Mouse (Mus musculus) megakaryocyte, embryonic 14.5 days (primary cell): ENCODE data around the gene Mt4. TPM values are rescaled to one million over a fixed set of nuclear protein-coding genes. Genes with fewer than 3 reads are reported as not detected.

ENCODE experiments used
- H3K27me3 ChIP-seq: replicated peaks from 2 replicates; pipeline ENCODE3; 2012; ENCODE audit warnings: inconsistent platforms
- H3K36me3 ChIP-seq: replicated peaks from 2 replicates; pipeline ENCODE3; 2012; ENCODE audit warnings: low read length, inconsistent platforms, mixed read lengths
- H3K4me1 ChIP-seq: 2 replicates; pipeline ENCODE4 v1.6.1; 2012; ENCODE audit warnings: inconsistent platforms
- H3K4me3 ChIP-seq: replicated peaks from 2 replicates; pipeline ENCODE3; 2012; ENCODE audit warnings: moderate library complexity, mild to moderate bottlenecking, inconsistent platforms
- H3K9me3 ChIP-seq: 2 replicates; pipeline ENCODE4 v1.6.1; 2012; ENCODE audit warnings: inconsistent platforms
- FLI1 ChIP-seq: IDR thresholded peaks from 2 replicates; pipeline ENCODE4 v1.6.1; 2012; ENCODE audit warnings: low read length, inconsistent platforms, mixed read lengths
- GATA1 ChIP-seq: IDR thresholded peaks from 3 replicates; pipeline ENCODE4 v1.6.1; 2012; ENCODE audit warnings: mixed read lengths, low read length, inconsistent platforms, borderline replicate concordance
- polyA plus RNA-seq: library from polyadenylated mRNA; stranded (reverse); fragments of >175 nt; gene quantifications from 2 replicates; pipeline ENCODE4 v1.2.3, GENCODE M21; 2012; ENCODE audit warnings: low replicate concordance; ENCODE audit not compliant: insufficient read depth

Mt4 gene
- not detected in 2 replicates for polyA plus RNA-seq

DNA sequence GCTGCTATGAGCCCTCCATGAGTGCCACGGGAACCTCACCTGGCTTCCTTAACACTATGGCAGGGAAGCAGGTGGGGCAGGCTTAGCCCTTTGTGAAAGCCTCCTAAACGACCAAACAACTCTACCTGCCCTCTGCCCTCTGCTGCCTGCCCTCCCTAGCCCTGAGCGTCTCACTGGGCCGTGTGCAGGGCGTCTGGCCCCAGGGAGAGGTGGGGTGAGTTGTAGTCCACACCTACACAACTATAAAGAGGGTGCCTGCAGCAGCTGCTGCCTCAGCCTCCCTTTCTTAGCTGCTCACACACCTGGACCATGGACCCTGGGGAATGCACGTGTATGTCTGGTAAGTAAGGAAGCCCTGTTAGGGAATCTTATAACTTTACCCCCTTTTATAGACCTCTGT lies at the start of gene Mt4:
Gene Mt4 (plus strand): TSS at position 265 of the 400 bp plus-strand sequence.
- Histone ChIP-seq H3K4me1 (peaks cover 23% of the 10 kb centered on the region), H3K4me3 (no peak within 1 kb of the TSS), H3K27me3 (peaks cover 58% of the 10 kb centered on the region), H3K9me3 (peaks cover 9% of the 10 kb centered on the region), H3K36me3 (no peaks in the 10 kb centered on the region)
- no peak for TF ChIP-seq GATA1
- no peak for TF ChIP-seq FLI1

DNA sequence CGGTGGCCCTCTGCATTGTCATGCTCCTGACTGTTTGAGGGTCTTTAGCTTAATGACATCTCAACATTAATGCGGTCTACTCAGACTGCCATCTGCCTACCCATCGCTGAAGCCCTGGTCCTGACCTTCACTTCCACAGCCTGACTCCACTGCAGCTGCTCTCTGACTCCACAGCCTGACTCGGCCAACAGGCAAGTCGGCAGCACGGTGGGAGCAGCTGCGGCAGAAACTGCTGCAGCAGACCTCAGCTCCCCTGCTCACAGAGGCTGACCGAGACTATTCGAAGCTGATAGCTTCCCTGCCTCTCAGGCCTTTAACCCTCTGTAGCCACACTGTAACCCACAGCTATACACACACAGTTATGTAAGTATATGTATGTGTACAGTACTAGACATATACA lies 49.0 kb upstream of the Mt4 start:
- Histone ChIP-seq H3K4me3 (no peak overlapping the region), H3K27me3 (peaks cover 4% of the 10 kb centered on the region), H3K36me3 (no peaks in the 10 kb centered on the region), H3K4me1 (peaks cover 12% of the 10 kb centered on the region), H3K9me3 (no peaks in the 10 kb centered on the region)
- TF ChIP-seq FLI1 (no peak), GATA1 (no peak)

DNA sequence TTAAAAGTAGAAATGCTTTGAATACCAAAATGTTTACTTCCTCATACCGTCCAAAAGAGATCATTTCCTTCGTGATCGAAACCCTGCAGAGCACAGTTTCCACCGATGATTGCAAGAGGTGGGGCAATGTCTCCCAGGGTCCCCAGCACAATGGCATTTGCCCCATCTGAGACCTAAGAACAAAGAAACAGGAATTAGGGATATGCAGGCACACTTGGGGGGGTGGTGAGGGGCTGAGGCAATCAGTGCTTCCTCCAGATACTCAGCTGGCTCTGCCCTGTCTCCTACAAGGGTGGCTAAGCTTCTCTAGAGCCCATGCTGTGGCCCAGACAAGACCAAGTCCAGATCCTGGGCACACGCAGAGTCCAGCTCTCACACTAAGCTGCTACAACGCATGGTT lies 47.3 kb upstream of the Mt4 start:
- peaks cover 4% of the 10 kb centered on the region for H3K27me3 ChIP-seq
- H3K4me1 ChIP-seq, result peaks cover under 1% of the 10 kb centered on the region
- TF ChIP-seq FLI1 (no peak), GATA1 (no peak)
- no peaks in the 10 kb centered on the region for H3K36me3 ChIP-seq
- H3K9me3 ChIP-seq, result no peaks in the 10 kb centered on the region
- no peak overlapping the region for H3K4me3 ChIP-seq

DNA sequence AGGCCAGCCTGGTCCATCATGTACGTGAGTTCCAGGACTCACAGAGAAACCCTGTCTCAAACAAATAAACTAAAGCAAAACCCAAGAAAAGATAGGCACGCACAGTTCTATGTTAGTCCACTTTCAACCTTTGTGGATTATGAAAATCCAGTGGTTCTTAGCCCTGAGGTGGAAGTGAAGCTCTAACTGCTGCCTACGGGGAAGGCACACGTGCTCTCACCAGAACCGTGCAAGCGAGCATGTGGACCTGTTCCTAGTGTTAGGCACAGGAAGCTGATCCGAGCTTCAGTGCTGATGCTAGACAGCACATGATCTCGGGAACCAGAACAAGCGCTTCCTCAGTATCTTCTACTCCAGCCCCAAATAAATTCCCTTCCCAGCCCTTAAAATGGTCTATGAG lies 44.1 kb upstream of the Mt4 start:
- Histone ChIP-seq H3K4me1 (peaks cover 9% of the 10 kb centered on the region), H3K4me3 (no peak overlapping the region), H3K36me3 (no peaks in the 10 kb centered on the region), H3K9me3 (no peaks in the 10 kb centered on the region), H3K27me3 (peaks cover 3% of the 10 kb centered on the region)
- TF ChIP-seq GATA1, result no peak
- no peak for TF ChIP-seq FLI1

DNA sequence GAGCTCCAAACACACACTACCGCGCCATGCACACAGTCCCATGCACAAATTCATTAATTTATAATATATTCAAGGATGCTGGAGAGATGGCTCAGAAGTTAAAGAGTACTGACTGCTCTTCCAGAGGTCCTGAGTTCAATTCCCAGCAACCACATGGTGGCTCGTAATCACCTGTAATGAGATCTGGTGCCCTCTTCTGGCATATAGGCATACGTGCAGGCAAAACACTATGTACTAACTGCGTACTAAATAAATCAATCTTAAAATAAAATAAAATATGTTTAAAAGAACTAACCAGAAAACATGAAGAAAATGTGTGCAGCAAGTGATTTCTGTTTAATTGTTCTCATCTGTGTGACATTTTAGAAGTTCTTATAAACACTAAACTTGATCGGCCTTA lies 42.7 kb upstream of the Mt4 start:
- no peak for TF ChIP-seq GATA1
- Histone ChIP-seq H3K27me3 (no peaks in the 10 kb centered on the region), H3K36me3 (no peaks in the 10 kb centered on the region), H3K4me3 (no peak overlapping the region), H3K9me3 (no peaks in the 10 kb centered on the region), H3K4me1 (peaks cover 18% of the 10 kb centered on the region)

DNA sequence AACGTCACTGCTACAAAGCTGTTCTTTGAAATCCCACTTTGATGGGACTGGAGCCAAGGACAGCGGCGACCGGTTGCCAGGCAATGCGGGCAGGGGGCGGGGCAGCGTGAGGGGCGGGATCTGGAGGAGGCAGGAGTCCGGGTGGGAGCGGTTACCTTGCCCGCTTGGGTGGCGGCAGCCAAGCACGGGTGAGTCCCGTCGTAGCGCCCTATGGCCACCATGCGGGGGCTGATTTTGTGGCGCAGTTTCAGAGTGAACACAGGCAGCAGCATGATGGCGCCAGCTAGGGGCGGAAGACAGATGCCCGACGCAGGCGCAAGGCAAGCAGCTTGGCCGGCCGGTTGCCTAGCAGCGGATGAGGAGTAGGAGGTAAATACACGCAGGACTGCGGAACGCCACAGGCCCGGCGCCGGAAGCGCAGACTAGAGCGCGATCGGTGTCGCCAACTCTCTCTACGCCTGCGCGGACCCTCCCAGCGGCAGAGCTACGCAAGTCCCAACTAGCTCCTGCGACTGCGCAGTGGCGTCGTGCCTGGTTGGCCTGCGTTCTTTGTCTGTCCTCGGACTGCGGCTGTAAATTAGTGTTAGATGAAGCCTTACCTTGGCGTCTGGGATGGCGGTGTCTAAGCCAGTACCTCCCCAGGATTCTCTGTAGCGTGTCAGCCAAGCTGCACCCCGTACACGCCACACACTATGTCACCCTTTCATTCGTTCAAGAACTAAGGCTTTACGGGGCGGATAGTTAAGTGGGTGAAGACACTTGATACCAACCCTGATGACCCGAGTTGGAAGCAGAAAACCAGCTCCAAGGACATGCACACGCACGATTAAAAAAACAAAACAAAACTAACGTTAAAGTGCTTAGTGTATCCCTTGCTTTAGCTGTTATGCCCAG lies 38.7 kb upstream of the Mt4 start, which contains the start of gene Bbs2:
Gene Bbs2 (minus strand): TSS at position 848 of the 894 bp plus-strand sequence.
- Histone ChIP-seq H3K4me3 (peak within 1 kb of the TSS; percentile 95), H3K27me3 (peaks cover 21% of the 10 kb centered on the region), H3K36me3 (no peaks in the 10 kb centered on the region), H3K9me3 (no peaks in the 10 kb centered on the region), H3K4me1 (peaks cover 18% of the 10 kb centered on the region)
- TF ChIP-seq GATA1 (no peak), FLI1 (no peak)

DNA sequence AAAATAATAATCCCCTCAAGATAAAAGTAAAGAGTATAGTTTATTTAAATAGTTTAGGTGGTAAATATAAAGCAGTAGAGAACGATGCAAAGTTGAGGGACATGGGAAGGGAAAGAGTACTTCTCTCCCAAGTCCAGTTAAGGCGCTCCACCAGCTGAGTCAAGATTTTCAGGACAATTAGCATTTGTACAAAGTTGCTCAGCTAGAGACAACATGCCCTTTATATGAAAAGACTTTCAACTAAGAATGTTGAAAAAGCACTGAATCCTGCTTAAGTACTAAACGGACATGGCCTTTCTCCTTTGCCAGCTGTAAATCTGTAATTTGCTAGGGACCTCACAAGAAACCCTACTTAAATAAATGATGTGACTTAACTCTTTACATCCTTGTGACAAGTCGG lies 38.0 kb upstream of the Mt4 start:
- H3K27me3 ChIP-seq, result peaks cover 24% of the 10 kb centered on the region
- TF ChIP-seq GATA1, result no peak
- TF ChIP-seq FLI1, result no peak
- peaks cover 3% of the 10 kb centered on the region; the same call in 1 of the 2 replicates for H3K9me3 ChIP-seq
- peak overlapping the region; percentile 95 for H3K4me3 ChIP-seq
- H3K4me1 ChIP-seq, result peaks cover 18% of the 10 kb centered on the region
- H3K36me3 ChIP-seq, result no peaks in the 10 kb centered on the region

DNA sequence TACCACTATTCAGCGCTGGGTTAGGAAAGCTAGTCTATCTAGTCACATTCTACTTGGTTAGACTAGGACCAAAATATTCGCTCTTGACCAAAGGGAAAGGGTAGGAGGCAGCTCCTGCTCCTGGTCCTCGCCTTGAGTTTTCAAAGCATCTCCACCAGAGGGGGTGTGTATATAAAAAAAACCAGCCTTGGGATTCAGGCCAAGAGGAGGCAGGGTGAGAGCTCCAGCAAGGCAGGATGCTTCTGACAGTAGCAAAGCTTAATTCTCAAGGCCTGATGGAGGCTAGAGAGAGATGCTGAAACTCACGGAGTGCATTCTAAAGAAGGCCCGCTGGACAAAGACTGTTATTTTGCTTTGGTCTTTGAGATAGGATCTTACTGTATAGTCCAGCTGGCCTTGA lies 32.9 kb upstream of the Mt4 start:
- peaks cover 3% of the 10 kb centered on the region; the same call in 1 of the 2 replicates for H3K9me3 ChIP-seq
- H3K27me3 ChIP-seq, result peaks cover 27% of the 10 kb centered on the region
- H3K4me1 ChIP-seq, result peaks cover 19% of the 10 kb centered on the region
- no peaks in the 10 kb centered on the region for H3K36me3 ChIP-seq
- no peak for TF ChIP-seq GATA1
- H3K4me3 ChIP-seq, result no peak overlapping the region

DNA sequence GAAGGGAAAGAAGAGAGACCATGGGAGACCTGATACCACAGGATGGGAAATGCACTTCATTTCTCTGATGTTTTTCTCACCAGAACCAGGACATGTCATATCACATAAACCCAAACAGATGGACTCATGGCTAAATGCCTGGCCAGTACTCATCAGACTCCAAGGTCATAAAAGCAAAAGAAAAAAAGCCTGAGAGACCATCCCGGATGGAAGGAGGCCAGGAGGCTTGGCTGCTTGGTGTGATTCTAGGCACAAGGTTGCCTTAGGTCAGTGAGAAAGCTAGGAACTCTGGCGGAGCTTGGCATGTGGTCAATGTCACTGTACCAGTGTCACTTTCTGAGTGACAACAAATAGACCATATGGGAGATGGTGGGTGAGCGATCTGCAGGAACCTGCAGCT lies 29.1 kb upstream of the Mt4 start:
- peaks cover 3% of the 10 kb centered on the region; the same call in 1 of the 2 replicates for H3K9me3 ChIP-seq
- no peak overlapping the region for H3K4me3 ChIP-seq
- TF ChIP-seq FLI1, result no peak
- no peak for TF ChIP-seq GATA1
- peaks cover 39% of the 10 kb centered on the region for H3K4me1 ChIP-seq
- H3K36me3 ChIP-seq, result no peaks in the 10 kb centered on the region
- peaks cover 7% of the 10 kb centered on the region for H3K27me3 ChIP-seq

DNA sequence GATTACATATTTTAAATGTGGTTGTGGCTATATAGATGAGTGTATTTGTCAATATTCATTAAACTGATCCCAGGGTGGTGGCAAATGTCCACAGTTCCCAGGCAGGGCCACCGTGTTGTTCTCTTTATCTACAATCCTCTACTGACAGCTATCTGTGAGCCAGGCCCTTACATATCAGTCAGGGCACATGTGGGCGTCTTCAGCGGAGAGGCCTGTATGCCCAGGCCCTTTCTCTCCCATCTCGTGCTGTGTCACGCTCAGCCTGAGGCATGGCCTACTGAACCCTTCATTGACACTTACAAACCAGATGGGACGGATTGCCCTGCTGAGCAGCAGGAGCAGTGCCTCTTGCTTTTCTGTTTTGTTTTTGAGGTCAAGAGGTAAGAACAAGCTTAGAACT lies 27.6 kb upstream of the Mt4 start:
- Histone ChIP-seq H3K9me3 (no peaks in the 10 kb centered on the region), H3K36me3 (no peaks in the 10 kb centered on the region), H3K27me3 (peaks cover 2% of the 10 kb centered on the region), H3K4me3 (no peak overlapping the region), H3K4me1 (peaks cover 51% of the 10 kb centered on the region)
- TF ChIP-seq GATA1 (no peak), FLI1 (no peak)

DNA sequence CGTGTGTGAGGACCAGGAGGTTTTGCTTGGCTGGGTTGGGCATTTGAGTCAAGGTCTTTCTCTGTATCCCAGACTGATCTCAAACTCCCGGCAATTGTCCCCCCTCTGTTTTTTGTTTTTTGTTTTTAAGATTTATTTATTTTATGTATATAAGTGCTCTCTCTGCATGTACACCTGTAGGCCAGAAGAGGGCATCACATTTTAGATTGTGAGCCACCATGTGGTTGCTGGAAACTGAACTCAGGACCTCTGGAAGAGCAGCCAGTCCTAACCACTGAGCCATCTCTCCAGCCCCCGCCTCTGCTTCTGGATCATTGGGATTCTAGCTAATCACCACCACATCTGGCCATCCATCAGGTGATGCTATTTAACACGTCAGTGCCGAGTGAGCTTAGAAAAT lies 27.2 kb upstream of the Mt4 start:
- Histone ChIP-seq H3K27me3 (no peaks in the 10 kb centered on the region), H3K4me1 (peaks cover 55% of the 10 kb centered on the region), H3K36me3 (no peaks in the 10 kb centered on the region), H3K9me3 (no peaks in the 10 kb centered on the region), H3K4me3 (no peak overlapping the region)
- TF ChIP-seq GATA1 (no peak), FLI1 (no peak)
